Mouse (Mus musculus): ENCODE data around the gene Pnmt.

The Pnmt gene

DNA sequence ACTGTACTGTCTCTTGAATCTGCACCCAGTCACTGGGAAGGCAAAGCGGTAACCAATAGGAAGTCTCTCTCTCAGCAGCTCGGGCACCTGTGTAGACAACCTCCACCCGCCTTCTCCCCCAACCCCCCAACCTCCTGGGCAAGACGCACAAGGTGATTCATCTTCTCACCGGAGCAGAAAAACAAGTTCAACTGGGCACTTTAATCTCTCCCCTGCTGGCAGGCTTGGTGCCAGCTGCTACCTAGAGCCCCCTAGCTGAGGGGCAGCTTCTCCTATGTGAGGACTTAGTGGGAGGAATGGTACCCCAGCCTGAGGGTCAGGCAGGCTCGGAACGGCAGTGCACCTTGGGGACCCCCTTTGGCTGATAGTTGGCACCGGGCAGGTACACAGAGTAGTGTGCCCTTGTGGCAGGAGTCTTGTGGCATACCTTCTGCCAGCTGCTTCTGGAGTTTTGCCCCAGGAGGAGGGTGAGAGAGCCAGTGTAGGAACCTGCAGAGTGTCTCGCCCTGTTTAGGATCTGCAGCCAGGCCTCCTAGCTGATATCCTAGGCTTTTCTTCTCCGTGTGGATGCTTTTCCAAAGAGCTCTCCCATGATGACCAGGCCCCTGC is 32.8 kb downstream of the Pnmt start:
- no peak for DNase-seq

- DNase-seq, result no peak
These were observed 40.3 kb downstream of the Pnmt start for GRCm38 (mm10) chr11:98426592-98426991.

DNA sequence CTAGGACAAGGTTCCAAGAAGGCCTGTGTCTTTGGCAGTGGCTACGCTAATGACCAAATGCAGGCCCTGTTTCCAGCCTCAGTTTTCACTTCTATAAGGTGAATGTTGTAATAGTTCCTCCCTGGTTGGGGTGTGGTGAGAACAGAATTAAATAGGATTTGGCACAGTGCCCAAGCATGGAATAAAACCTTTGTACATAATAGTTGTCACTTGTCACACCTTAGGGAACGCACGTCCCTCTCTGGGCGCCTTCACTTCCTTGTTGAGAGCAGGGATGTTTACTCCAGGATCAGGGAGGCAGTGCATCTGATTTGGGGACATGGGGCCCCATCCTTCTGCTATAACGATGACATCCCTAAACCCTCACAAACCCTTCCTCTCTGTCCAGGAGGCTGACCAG is 42.2 kb downstream of the Pnmt start:
- no peak for DNase-seq

- no peak for DNase-seq
These were observed 45.7 kb downstream of the Pnmt start for GRCm38 (mm10) chr11:98431743-98432502.

DNA sequence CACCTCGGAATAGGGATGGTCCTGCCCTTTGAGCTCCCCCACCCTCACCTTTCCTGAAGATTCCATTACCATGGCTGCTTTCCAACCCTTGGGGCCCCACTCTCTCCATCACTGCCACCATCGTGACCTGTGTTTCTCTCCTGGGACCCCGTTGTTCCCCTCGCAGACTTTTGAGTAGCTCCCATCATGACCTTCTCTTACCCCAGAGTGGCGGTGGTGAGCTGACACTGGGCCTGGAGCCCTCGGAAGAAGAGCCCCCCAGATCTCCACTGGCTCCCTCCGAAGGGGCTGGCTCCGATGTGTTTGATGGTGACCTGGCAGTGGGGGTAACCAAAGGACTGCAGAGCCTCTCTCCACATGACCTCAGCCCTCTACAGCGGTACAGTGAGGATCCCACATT is 49.5 kb downstream of the Pnmt start:
- no peak for DNase-seq

DNA sequence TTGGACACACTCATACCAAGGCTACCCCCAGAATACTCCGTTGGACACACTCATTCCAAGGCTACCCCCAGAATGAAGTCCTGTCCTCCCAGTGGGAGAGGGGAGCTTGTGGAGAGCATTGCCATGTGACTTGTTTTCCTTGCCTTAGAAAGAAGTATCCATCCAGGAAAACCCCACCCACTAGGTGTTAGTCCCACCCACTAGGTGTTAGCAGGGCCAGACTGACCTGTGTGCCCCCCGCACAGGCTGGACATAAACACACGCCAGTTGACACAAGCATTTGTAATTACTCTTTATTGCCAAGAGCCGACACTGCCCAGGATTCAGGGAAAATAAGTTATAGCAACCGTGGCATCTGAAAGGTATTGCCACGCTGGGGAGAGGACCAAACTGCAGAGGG is 51.2 kb downstream of the Pnmt start:
- peak; percentile 36 for DNase-seq
